18 mouse cellular contexts compared by ENCODE assay signal in genomic region chr3:17326774-17327173, GRCm38 (mm10).
A peak's percentile ranks its signal among the peaks of the same experiment; 100 is the strongest.
DNase-seq lines count a peak whose midpoint lies in the region; ATAC-seq and TF ChIP-seq lines count a peak whose summit lies in the region.
"Had no signal": no experiment of that assay in that cellular context is flagged by ENCODE, and none has a peak within 500 bp of the region (broad histone marks: within the 10 kb centered on the region; RNA-seq: fewer than 3 reads in every experiment).

No protein-coding gene starts in this region.

- 77% methylated on average over 4 of the region's 4 CpGs for WGBS in forebrain, embryonic 16.5 days
- 67% methylated on average over 4 of the region's 4 CpGs for WGBS in hindbrain, postnatal 0 days
- WGBS in neural tube, embryonic 13.5 days: 69% methylated on average over 4 of the region's 4 CpGs

- no peak overlapping the region for H3K9ac ChIP-seq in forebrain, embryonic 16.5 days (replicated peaks; ENCODE audit: low read depth, low read length)
- no peak overlapping the region for H3K9ac ChIP-seq in hindbrain, postnatal 0 days (replicated peaks; ENCODE audit: low read length)
- H3K9ac ChIP-seq in neural tube, embryonic 13.5 days: peak overlapping the region; percentile 58
- H3K9ac ChIP-seq: heart, embryonic 15.5 days had no signal

- intact Hi-C loops in left cerebral cortex, adult 2 months (cut with DNase I): loop anchor here (5.0 kb wide), 1 partner anchor 509 kb away; no protein-coding TSS in a partner anchor
- intact Hi-C loops in left cerebral cortex, postnatal 36 days (cut with DNase I): loop anchor here (2.0 to 5.0 kb wide), 2 partner anchors 389 to 458 kb away; no protein-coding TSS in a partner anchor

- no peak overlapping the region for H3K4me3 ChIP-seq in left cerebral cortex, adult 2 months
- no peak overlapping the region for H3K4me3 ChIP-seq in forebrain, embryonic 16.5 days (replicated peaks; ENCODE audit: low read length)
- H3K4me3 ChIP-seq in hindbrain, postnatal 0 days (ENCODE audit: low read length): no peak overlapping the region
- H3K4me3 ChIP-seq in neural tube, embryonic 13.5 days: no peak overlapping the region
- H3K4me3 ChIP-seq: embryonic facial prominence, embryonic 10.5 days; heart, embryonic 15.5 days had no signal

- TF ChIP-seq CTCF in left cerebral cortex, adult 2 months (IDR thresholded peaks at IDR 0.05): no peak
- no peak for TF ChIP-seq CTCF in hindbrain, postnatal 0 days (IDR thresholded peaks at IDR 0.05; ENCODE audit: low read depth)

- H3K4me2 ChIP-seq in forebrain, embryonic 16.5 days (ENCODE audit: low read length): 0 out of 2 replicates have a peak overlapping the region, but pooled peaks have one; percentile 11
- H3K4me2 ChIP-seq in hindbrain, postnatal 0 days (ENCODE audit: low read depth, low read length): peak overlapping the region; percentile 29; the same call in 1 of the 2 replicates
- peak overlapping the region; percentile 39 for H3K4me2 ChIP-seq in neural tube, embryonic 13.5 days
- H3K4me2 ChIP-seq: heart, embryonic 15.5 days had no signal

- H3K9me3 ChIP-seq in forebrain, embryonic 16.5 days (ENCODE audit: control insufficient read depth, low read length): no peaks in the 10 kb centered on the region
- no peaks in the 10 kb centered on the region for H3K9me3 ChIP-seq in hindbrain, postnatal 0 days (ENCODE audit: low read length)
- no peaks in the 10 kb centered on the region for H3K9me3 ChIP-seq in neural tube, embryonic 13.5 days
- H3K9me3 ChIP-seq: embryonic facial prominence, embryonic 10.5 days; heart, embryonic 15.5 days had no signal

- no peaks in the 10 kb centered on the region for H3K27me3 ChIP-seq in forebrain, embryonic 16.5 days (replicated peaks; ENCODE audit: control insufficient read depth, insufficient read depth, low read length)
- H3K27me3 ChIP-seq in hindbrain, postnatal 0 days (ENCODE audit: insufficient read depth, low read length): no peaks in the 10 kb centered on the region
- H3K27me3 ChIP-seq in neural tube, embryonic 13.5 days: no peaks in the 10 kb centered on the region
- H3K27me3 ChIP-seq: CH12.LX; heart, embryonic 15.5 days had no signal

- H3K4me1 ChIP-seq in forebrain, embryonic 16.5 days (replicated peaks; ENCODE audit: control insufficient read depth, insufficient read depth, low read length): no peaks in the 10 kb centered on the region; the same call in 1 of the 2 replicates
- H3K4me1 ChIP-seq in hindbrain, postnatal 0 days (ENCODE audit: insufficient read depth, low read length): no peaks in the 10 kb centered on the region
- H3K4me1 ChIP-seq in neural tube, embryonic 13.5 days (replicated peaks): peaks cover 57% of the 10 kb centered on the region
- H3K4me1 ChIP-seq: heart, embryonic 15.5 days had no signal

- ATAC-seq in forebrain, embryonic 16.5 days: peak; percentile 27
- peak; percentile 44 for ATAC-seq in hindbrain, postnatal 0 days
- ATAC-seq in neural tube, embryonic 13.5 days (ENCODE audit: low read depth): peak; percentile 41; the same call in 1 of the 2 replicates
- ATAC-seq: intestine, postnatal 0 days; lung, postnatal 0 days had no signal

- no peak for DNase-seq in left cerebral cortex, adult 2 months (ENCODE audit: extremely low spot score in 1 of 2, low spot score in 2 of 2)
- DNase-seq in left cerebral cortex, postnatal 36 days (ENCODE audit: low spot score in 2 of 2): no peak
- no peak for DNase-seq in hindbrain, postnatal 0 days (ENCODE audit: low spot score)
- DNase-seq in urinary bladder, adult 18-20 months (ENCODE audit: low spot score in 2 of 2): no peak
- DNase-seq in kidney, adult 11 months: no peak
- no peak for DNase-seq in frontal cortex, postnatal 10 days (ENCODE audit: low spot score in 2 of 2)
- DNase-seq: cerebellum, adult 2 months; gastrocnemius, postnatal 10 days; kidney, postnatal 10 days; left cerebral cortex, postnatal 4 days; liver had no signal

- H3K27ac ChIP-seq in left cerebral cortex, adult 2 months: peak overlapping the region; percentile 33
- peak overlapping the region; percentile 65 for H3K27ac ChIP-seq in forebrain, embryonic 16.5 days (ENCODE audit: low read length)
- peak overlapping the region; percentile 70 for H3K27ac ChIP-seq in hindbrain, postnatal 0 days
- peak overlapping the region; percentile 92 for H3K27ac ChIP-seq in neural tube, embryonic 13.5 days (replicated peaks)
- H3K27ac ChIP-seq: embryonic facial prominence, embryonic 10.5 days; heart, embryonic 15.5 days had no signal

- H3K36me3 ChIP-seq in forebrain, embryonic 16.5 days (ENCODE audit: control insufficient read depth, insufficient read depth): no peaks in the 10 kb centered on the region
- H3K36me3 ChIP-seq in hindbrain, postnatal 0 days (ENCODE audit: insufficient read depth, low read length): no peaks in the 10 kb centered on the region
- H3K36me3 ChIP-seq in neural tube, embryonic 13.5 days: no peaks in the 10 kb centered on the region
- H3K36me3 ChIP-seq: embryonic facial prominence, embryonic 10.5 days; heart, embryonic 15.5 days had no signal

Comparison
In these comparisons a context has a peak if more than half of its experiments do, and no peak if none do; other contexts are left out.
1. H3K27ac ChIP-seq: peak in every context shown above with its lines; median percentile 92 in neural tube, embryonic 13.5 days; 70 in hindbrain, postnatal 0 days; 65 in forebrain, embryonic 16.5 days; 33 in left cerebral cortex, adult 2 months.